Mouse (Mus musculus): ENCODE measurements around the gene Rangap1. TPM values are rescaled to one million over a fixed set of nuclear protein-coding genes. Genes with fewer than 3 reads are reported as not detected.

Rangap1 gene
- total RNA-seq (2014; rRNA removed; ENCODE audit: low replicate concordance): 50.6 and 87.8 TPM in 2 replicates
- 28.7 and 31.3 TPM in 2 replicates for polyA plus RNA-seq (2015; fragmentation: Nextera tagmentation; extraction: Ambion mirVana)

DNA sequence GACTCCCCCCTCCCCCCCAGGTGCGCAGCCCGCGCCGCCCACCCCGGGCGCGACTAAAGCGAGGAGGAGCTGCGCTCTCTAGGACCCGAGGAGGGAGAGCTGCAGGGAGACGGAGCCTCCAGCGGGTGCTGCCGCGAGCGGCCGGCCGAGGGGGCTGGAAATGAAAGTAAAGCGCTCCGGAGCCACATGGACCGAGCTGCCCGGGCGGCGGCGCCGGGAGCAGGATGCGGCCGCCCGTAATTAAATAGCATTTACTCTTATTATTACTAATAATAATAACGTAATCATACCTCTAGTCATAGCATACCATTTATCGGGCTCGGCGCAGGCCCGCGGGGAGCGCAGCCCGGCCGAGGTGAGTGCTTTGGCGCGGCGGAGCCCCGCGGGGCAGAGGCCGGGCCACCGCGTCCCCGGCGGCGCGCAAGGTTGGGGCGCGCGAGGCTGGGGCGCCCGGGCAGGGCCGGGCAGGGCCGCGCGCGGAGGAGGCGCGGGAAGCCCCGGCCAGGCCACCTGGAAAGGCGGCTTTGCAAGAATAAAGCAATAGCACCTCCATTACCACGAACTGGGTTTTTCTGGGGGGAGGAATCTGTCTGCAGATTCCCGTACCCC is at the start of gene Rangap1, which contains the start of gene Zc3h7b:
Gene Rangap1, minus strand, starts transcription at position 539 of the 609 bp plus-strand sequence.
Gene Zc3h7b, plus strand, starts transcription at position 66 of the 609 bp plus-strand sequence.
- Histone ChIP-seq H3K27ac (ENCODE audit: low read depth) (peak within 1 kb of the TSS; percentile 91), H3K9me3 (replicated peaks; ENCODE audit: control insufficient read depth, low read length) (no peaks in the 10 kb centered on the region), H3K4me1 (ENCODE audit: control insufficient read depth, insufficient read depth) (peaks cover 9% of the 10 kb centered on the region; the same call in 1 of the 2 replicates), H3K36me3 (replicated peaks; ENCODE audit: control insufficient read depth, insufficient read depth, low read length) (no peaks in the 10 kb centered on the region), H3K9ac (replicated peaks; ENCODE audit: low read depth, low read length) (peak within 1 kb of the TSS; percentile 93), H3K27me3 (ENCODE audit: control insufficient read depth, insufficient read depth, low read length) (no peaks in the 10 kb centered on the region), H3K4me2 (ENCODE audit: low read depth, low read length) (peak within 1 kb of the TSS; percentile 94), H3K4me3 (ENCODE audit: low read depth, low read length) (peak within 1 kb of the TSS; percentile 84)
- WGBS: under 1% methylated on average over 65 of the region's 65 CpGs
- peak; percentile 87 for DNase-seq (ENCODE audit: low spot score)
- TF ChIP-seq CTCF (IDR thresholded peaks at IDR 0.05; ENCODE audit: low read depth) (no peak), EP300 (IDR thresholded peaks at IDR 0.05; ENCODE audit: low read depth) (no peak; the same call in 1 of the 2 replicates)
- ATAC-seq (ENCODE audit: insufficient read depth, low read depth): peak; percentile 88

- H3K9me3 ChIP-seq (replicated peaks; ENCODE audit: control insufficient read depth, low read length): no peaks in the 10 kb centered on the region
- H3K27ac ChIP-seq (ENCODE audit: low read depth): no peak overlapping the region
- H3K4me2 ChIP-seq (ENCODE audit: low read depth, low read length): no peak overlapping the region
- no peak overlapping the region for H3K4me3 ChIP-seq (ENCODE audit: low read depth, low read length)
- TF ChIP-seq EP300 (IDR thresholded peaks at IDR 0.05; ENCODE audit: low read depth) (no peak), CTCF (IDR thresholded peaks at IDR 0.05; ENCODE audit: low read depth) (no peak)
- no peak for ATAC-seq (ENCODE audit: insufficient read depth, low read depth)
- H3K4me1 ChIP-seq (ENCODE audit: control insufficient read depth, insufficient read depth): no peaks in the 10 kb centered on the region
- no peak for DNase-seq (ENCODE audit: low spot score)
- peaks cover 55% of the 10 kb centered on the region for H3K36me3 ChIP-seq (replicated peaks; ENCODE audit: control insufficient read depth, insufficient read depth, low read length)
- H3K27me3 ChIP-seq (ENCODE audit: control insufficient read depth, insufficient read depth, low read length): no peaks in the 10 kb centered on the region
- WGBS: 88% methylated on average over 9 of the region's 9 CpGs
- H3K9ac ChIP-seq (replicated peaks; ENCODE audit: low read depth, low read length): no peak overlapping the region
These were observed 47.1 kb upstream of the Rangap1 start for GRCm38 (mm10) chr15:81792444-81792843.

DNA sequence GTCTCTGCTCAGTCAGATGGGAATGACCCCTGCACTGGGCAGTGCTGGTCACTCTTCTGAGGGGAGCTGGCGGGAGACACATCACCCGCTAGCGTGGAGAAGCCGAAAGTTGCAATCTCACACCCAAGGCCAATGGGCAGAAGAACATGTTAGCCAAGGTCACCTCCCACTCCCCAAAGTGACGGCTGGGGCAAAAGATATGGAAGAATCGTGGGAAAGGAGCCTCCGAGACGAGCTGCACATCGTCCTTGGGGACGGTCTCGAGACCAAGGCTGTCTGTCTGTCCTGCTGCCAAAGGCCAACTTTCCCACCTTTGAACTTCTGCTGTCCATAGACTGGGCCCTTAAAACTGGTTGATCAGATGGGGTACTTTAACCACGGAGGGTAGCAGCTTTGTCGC is 42.2 kb upstream of the Rangap1 start:
- no peaks in the 10 kb centered on the region for H3K4me1 ChIP-seq (ENCODE audit: control insufficient read depth, insufficient read depth)

GRCm38 (mm10) chr15:81785701-81786100 is 40.4 kb upstream of the Rangap1 start:
- H3K9me3 ChIP-seq (replicated peaks; ENCODE audit: control insufficient read depth, low read length): no peaks in the 10 kb centered on the region
- peaks cover 81% of the 10 kb centered on the region for H3K36me3 ChIP-seq (replicated peaks; ENCODE audit: control insufficient read depth, insufficient read depth, low read length)
- TF ChIP-seq EP300 (IDR thresholded peaks at IDR 0.05; ENCODE audit: low read depth): no peak
- TF ChIP-seq CTCF (IDR thresholded peaks at IDR 0.05; ENCODE audit: low read depth): no peak
- no peak for ATAC-seq (ENCODE audit: insufficient read depth, low read depth)
- no peak for DNase-seq (ENCODE audit: low spot score)
- no peak overlapping the region for H3K27ac ChIP-seq (ENCODE audit: low read depth)
- H3K4me1 ChIP-seq (ENCODE audit: control insufficient read depth, insufficient read depth): no peaks in the 10 kb centered on the region
- no peak overlapping the region for H3K4me2 ChIP-seq (ENCODE audit: low read depth, low read length)
- H3K4me3 ChIP-seq (ENCODE audit: low read depth, low read length): no peak overlapping the region
- no peaks in the 10 kb centered on the region for H3K27me3 ChIP-seq (ENCODE audit: control insufficient read depth, insufficient read depth, low read length)
- H3K9ac ChIP-seq (replicated peaks; ENCODE audit: low read depth, low read length): no peak overlapping the region
- WGBS: 94% methylated on average over 8 of the region's 8 CpGs

More for the DNA sequence above, 42.2 kb upstream of the Rangap1 start:
- TF ChIP-seq EP300 (IDR thresholded peaks at IDR 0.05; ENCODE audit: low read depth): no peak
- TF ChIP-seq CTCF (IDR thresholded peaks at IDR 0.05; ENCODE audit: low read depth): no peak
- Histone ChIP-seq H3K27ac (ENCODE audit: low read depth) (no peak overlapping the region), H3K4me3 (ENCODE audit: low read depth, low read length) (no peak overlapping the region), H3K9me3 (replicated peaks; ENCODE audit: control insufficient read depth, low read length) (no peaks in the 10 kb centered on the region), H3K4me2 (ENCODE audit: low read depth, low read length) (no peak overlapping the region), H3K27me3 (ENCODE audit: control insufficient read depth, insufficient read depth, low read length) (no peaks in the 10 kb centered on the region), H3K36me3 (replicated peaks; ENCODE audit: control insufficient read depth, insufficient read depth, low read length) (peaks cover 73% of the 10 kb centered on the region), H3K9ac (replicated peaks; ENCODE audit: low read depth, low read length) (no peak overlapping the region)
- ATAC-seq (ENCODE audit: insufficient read depth, low read depth): no peak
- WGBS: 94% methylated on average over 13 of the region's 13 CpGs
- no peak for DNase-seq (ENCODE audit: low spot score)

- DNase-seq (ENCODE audit: low spot score): no peak
- no peaks in the 10 kb centered on the region for H3K4me1 ChIP-seq (ENCODE audit: control insufficient read depth, insufficient read depth)
These were observed 39.4 kb upstream of the Rangap1 start for GRCm38 (mm10) chr15:81784762-81785161.

More at GRCm38 (mm10) chr15:81784762-81785161, 39.4 kb upstream of the Rangap1 start:
- WGBS: 59% methylated on average over 5 of the region's 5 CpGs
- Histone ChIP-seq H3K4me3 (ENCODE audit: low read depth, low read length) (no peak overlapping the region), H3K9ac (replicated peaks; ENCODE audit: low read depth, low read length) (no peak overlapping the region), H3K27me3 (ENCODE audit: control insufficient read depth, insufficient read depth, low read length) (no peaks in the 10 kb centered on the region), H3K4me2 (ENCODE audit: low read depth, low read length) (no peak overlapping the region), H3K9me3 (replicated peaks; ENCODE audit: control insufficient read depth, low read length) (no peaks in the 10 kb centered on the region), H3K36me3 (replicated peaks; ENCODE audit: control insufficient read depth, insufficient read depth, low read length) (peaks cover 85% of the 10 kb centered on the region), H3K27ac (ENCODE audit: low read depth) (no peak overlapping the region)
- TF ChIP-seq EP300 (IDR thresholded peaks at IDR 0.05; ENCODE audit: low read depth) (no peak), CTCF (IDR thresholded peaks at IDR 0.05; ENCODE audit: low read depth) (peak; percentile 47)
- peak; percentile 24; the same call in 1 of the 2 replicates for ATAC-seq (ENCODE audit: insufficient read depth, low read depth)
